Mouse (Mus musculus): ENCODE results near the gene Snx13. TPM values are rescaled to one million over a fixed set of nuclear protein-coding genes. Genes with fewer than 3 reads are reported as not detected.

Snx13 gene
- polyA plus RNA-seq (2015; fragmentation: Nextera tagmentation; extraction: Ambion mirVana), result 27.4 and 28.0 TPM in 2 replicates

GRCm38 (mm10) chr12:35046999-35047319 lies at the start of gene Snx13:
Gene Snx13 (plus strand): TSS chr12:35047186.
- peak within 1 kb of the TSS; percentile 83 for H3K4me3 ChIP-seq

GRCm38 (mm10) chr12:34997597-34998182 lies 49.3 kb upstream of the Snx13 start:
- Histone ChIP-seq H3K9me3 (no peaks in the 10 kb centered on the region), H3K27me3 (no peaks in the 10 kb centered on the region), H3K4me1 (no peaks in the 10 kb centered on the region), H3K27ac (no peak overlapping the region), H3K4me2 (no peak overlapping the region), H3K4me3 (no peak overlapping the region), H3K36me3 (no peaks in the 10 kb centered on the region), H3K9ac (no peak overlapping the region)
- ATAC-seq (ENCODE audit: insufficient number of reproducible peaks, low FRiP score, low TSS enrichment, low read depth), result no peak
- WGBS, result 84% methylated on average over 3 of the region's 3 CpGs

More at GRCm38 (mm10) chr12:35046999-35047319, at the start of gene Snx13:
- WGBS, result under 1% methylated on average over 51 of the region's 51 CpGs
- H3K4me1 ChIP-seq, result peaks cover 6% of the 10 kb centered on the region
- H3K9me3 ChIP-seq, result no peaks in the 10 kb centered on the region
- peak within 1 kb of the TSS; percentile 95 for H3K27ac ChIP-seq
- peak within 1 kb of the TSS; percentile 88 for H3K9ac ChIP-seq
- H3K36me3 ChIP-seq, result no peaks in the 10 kb centered on the region
- H3K4me2 ChIP-seq, result peak within 1 kb of the TSS; percentile 71
- ATAC-seq (ENCODE audit: insufficient number of reproducible peaks, low FRiP score, low TSS enrichment, low read depth), result peak; percentile 97
- no peaks in the 10 kb centered on the region for H3K27me3 ChIP-seq

GRCm38 (mm10) chr12:34998778-34999467 lies 48.1 kb upstream of the Snx13 start:
- Histone ChIP-seq H3K27me3 (no peaks in the 10 kb centered on the region), H3K27ac (no peak overlapping the region), H3K36me3 (no peaks in the 10 kb centered on the region), H3K9me3 (no peaks in the 10 kb centered on the region), H3K4me1 (no peaks in the 10 kb centered on the region), H3K4me3 (no peak overlapping the region), H3K4me2 (no peak overlapping the region), H3K9ac (no peak overlapping the region)
- WGBS, result 68% methylated on average over 12 of the region's 12 CpGs
- no peak for ATAC-seq (ENCODE audit: insufficient number of reproducible peaks, low FRiP score, low TSS enrichment, low read depth)

DNA sequence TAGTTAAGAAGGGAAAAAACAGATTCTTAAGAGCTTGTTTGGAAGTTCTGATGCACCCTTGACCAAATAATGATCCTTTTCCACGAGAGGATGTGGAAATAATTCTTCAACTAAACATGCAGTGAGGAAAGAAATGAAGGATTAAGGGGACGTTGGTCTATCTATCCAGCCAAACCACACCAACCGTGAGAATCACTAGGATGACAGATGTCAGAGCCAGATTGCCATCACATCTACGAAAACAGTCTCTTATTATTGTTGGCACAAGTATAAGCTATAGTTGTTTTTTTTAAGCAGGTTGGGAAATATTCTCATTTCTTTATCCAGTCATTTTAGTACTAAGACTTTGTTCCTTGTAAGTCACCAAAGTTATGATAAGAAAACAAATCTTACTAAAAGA lies 46.7 kb upstream of the Snx13 start:
- WGBS, result 67% methylated on average over 4 of the region's 4 CpGs
- H3K36me3 ChIP-seq, result no peaks in the 10 kb centered on the region
- no peaks in the 10 kb centered on the region for H3K9me3 ChIP-seq
- no peak overlapping the region for H3K4me3 ChIP-seq
- no peak overlapping the region for H3K4me2 ChIP-seq
- no peaks in the 10 kb centered on the region for H3K27me3 ChIP-seq
- no peaks in the 10 kb centered on the region for H3K4me1 ChIP-seq
- no peak overlapping the region for H3K27ac ChIP-seq
- no peak for ATAC-seq (ENCODE audit: insufficient number of reproducible peaks, low FRiP score, low TSS enrichment, low read depth)
- H3K9ac ChIP-seq, result no peak overlapping the region

DNA sequence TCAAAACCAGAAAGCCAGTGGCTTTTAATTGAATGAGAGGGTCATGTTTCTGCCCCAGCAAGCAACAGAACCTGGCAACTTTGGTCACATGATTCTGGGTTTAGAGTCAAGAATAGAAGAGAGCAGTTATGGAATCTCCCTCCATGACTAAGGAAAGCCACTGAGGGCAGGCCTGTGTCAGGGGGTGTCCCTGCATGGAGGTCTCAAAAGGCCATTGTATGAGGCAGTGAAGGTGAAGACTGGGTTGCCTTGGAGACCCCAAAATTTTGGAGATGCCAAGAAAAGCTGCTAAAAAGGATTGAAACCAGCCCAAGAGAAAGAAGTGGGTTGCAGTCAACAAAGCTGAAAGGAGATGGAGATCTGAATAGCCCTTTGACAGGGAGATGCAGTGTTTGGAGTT lies 41.2 kb upstream of the Snx13 start:
- Histone ChIP-seq H3K9me3 (no peaks in the 10 kb centered on the region), H3K27ac (no peak overlapping the region), H3K9ac (no peak overlapping the region), H3K27me3 (no peaks in the 10 kb centered on the region), H3K4me3 (no peak overlapping the region), H3K4me1 (no peaks in the 10 kb centered on the region), H3K36me3 (no peaks in the 10 kb centered on the region), H3K4me2 (no peak overlapping the region)
- no peak for ATAC-seq (ENCODE audit: insufficient number of reproducible peaks, low FRiP score, low TSS enrichment, low read depth)

GRCm38 (mm10) chr12:35007851-35008250 lies 39.1 kb upstream of the Snx13 start:
- Histone ChIP-seq H3K36me3 (no peaks in the 10 kb centered on the region), H3K27ac (no peak overlapping the region), H3K4me2 (no peak overlapping the region), H3K27me3 (no peaks in the 10 kb centered on the region), H3K9ac (no peak overlapping the region), H3K4me3 (no peak overlapping the region), H3K9me3 (no peaks in the 10 kb centered on the region), H3K4me1 (no peaks in the 10 kb centered on the region)
- 85% methylated on average over 1 of the region's 1 CpGs for WGBS
- no peak for ATAC-seq (ENCODE audit: insufficient number of reproducible peaks, low FRiP score, low TSS enrichment, low read depth)

GRCm38 (mm10) chr12:35008340-35009137 lies 38.4 kb upstream of the Snx13 start:
- H3K36me3 ChIP-seq, result no peaks in the 10 kb centered on the region
- 62% methylated on average over 11 of the region's 11 CpGs for WGBS
- H3K9me3 ChIP-seq, result no peaks in the 10 kb centered on the region
- H3K27ac ChIP-seq, result no peak overlapping the region
- no peak overlapping the region for H3K4me2 ChIP-seq
- no peaks in the 10 kb centered on the region for H3K4me1 ChIP-seq
- H3K27me3 ChIP-seq, result no peaks in the 10 kb centered on the region
- no peak for ATAC-seq (ENCODE audit: insufficient number of reproducible peaks, low FRiP score, low TSS enrichment, low read depth)
- no peak overlapping the region for H3K9ac ChIP-seq
- H3K4me3 ChIP-seq, result no peak overlapping the region

DNA sequence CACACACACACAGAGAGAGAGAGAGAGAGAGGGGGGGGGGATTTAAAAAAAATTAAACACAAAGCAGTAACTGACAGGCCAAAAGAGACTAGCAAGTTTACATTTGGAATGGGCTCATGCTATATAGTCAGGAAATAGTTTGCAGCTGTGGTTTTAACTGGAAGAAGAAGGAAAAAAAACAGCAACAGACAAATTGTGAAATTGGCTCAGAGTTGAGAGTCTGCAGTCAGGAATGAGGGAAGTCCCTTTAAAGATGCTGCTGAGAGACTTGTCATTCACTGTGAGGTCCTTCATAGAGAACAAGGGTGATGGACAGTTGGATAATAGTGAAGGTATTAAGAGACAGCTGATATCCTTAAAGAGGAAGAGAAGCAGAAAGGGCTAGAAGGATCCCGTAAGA lies 35.5 kb upstream of the Snx13 start:
- no peak overlapping the region for H3K27ac ChIP-seq
- no peak overlapping the region for H3K9ac ChIP-seq
- WGBS, result 48% methylated on average over 1 of the region's 1 CpGs
- H3K4me1 ChIP-seq, result no peaks in the 10 kb centered on the region
- H3K36me3 ChIP-seq, result no peaks in the 10 kb centered on the region
- no peak overlapping the region for H3K4me3 ChIP-seq
- no peak for ATAC-seq (ENCODE audit: insufficient number of reproducible peaks, low FRiP score, low TSS enrichment, low read depth)
- no peak overlapping the region for H3K4me2 ChIP-seq
- no peaks in the 10 kb centered on the region for H3K9me3 ChIP-seq
- no peaks in the 10 kb centered on the region for H3K27me3 ChIP-seq

DNA sequence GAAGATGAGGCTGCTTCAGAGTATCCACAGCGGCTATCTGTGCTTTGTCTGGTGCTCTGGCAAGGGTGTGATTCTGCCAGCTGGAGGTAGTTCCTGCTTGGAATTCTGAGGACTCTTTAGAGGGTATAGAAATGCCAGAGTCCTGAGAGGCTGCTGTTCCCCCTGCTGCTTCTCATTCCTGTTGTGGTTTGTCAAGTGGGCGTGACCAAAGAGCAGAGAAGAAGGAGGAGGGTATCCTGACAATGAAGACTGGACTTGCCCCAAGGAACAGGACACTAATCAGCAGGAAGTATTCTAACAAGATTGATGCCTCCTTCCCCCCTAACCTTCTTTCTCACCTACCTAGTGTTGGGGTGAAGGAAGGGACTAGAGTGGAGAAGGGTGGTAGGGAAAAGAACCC lies 33.0 kb upstream of the Snx13 start:
- Histone ChIP-seq H3K9ac (no peak overlapping the region), H3K9me3 (no peaks in the 10 kb centered on the region), H3K4me2 (no peak overlapping the region), H3K27me3 (no peaks in the 10 kb centered on the region), H3K4me1 (no peaks in the 10 kb centered on the region), H3K36me3 (no peaks in the 10 kb centered on the region), H3K27ac (no peak overlapping the region), H3K4me3 (no peak overlapping the region)
- ATAC-seq (ENCODE audit: insufficient number of reproducible peaks, low FRiP score, low TSS enrichment, low read depth), result no peak
- 68% methylated on average over 2 of the region's 2 CpGs for WGBS

DNA sequence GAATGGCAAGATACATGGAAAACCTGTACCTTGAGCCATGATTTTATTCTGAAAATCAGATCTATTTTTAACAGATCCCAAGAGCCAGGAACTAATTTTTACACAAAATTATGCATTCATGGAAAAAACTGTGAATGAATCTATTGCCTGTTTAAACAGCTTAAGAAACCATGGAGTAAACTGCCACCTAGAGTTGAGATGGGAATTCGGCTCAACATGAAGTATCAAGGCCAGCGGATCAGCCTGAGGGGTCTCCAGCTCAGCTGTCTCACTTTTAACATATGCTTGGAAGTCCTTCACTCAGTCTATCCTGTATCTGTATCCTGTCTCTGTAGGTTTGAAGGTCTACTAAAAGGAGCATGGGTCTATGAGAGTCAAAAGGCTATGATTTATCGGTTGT lies 30.9 kb upstream of the Snx13 start:
- Histone ChIP-seq H3K4me1 (no peaks in the 10 kb centered on the region), H3K4me2 (no peak overlapping the region), H3K27me3 (no peaks in the 10 kb centered on the region), H3K9me3 (no peaks in the 10 kb centered on the region), H3K36me3 (no peaks in the 10 kb centered on the region), H3K4me3 (no peak overlapping the region), H3K27ac (no peak overlapping the region), H3K9ac (no peak overlapping the region)
- WGBS, result 51% methylated on average over 3 of the region's 3 CpGs
- no peak for ATAC-seq (ENCODE audit: insufficient number of reproducible peaks, low FRiP score, low TSS enrichment, low read depth)

- no peaks in the 10 kb centered on the region for H3K27me3 ChIP-seq
- H3K9ac ChIP-seq, result no peak overlapping the region
- no peak overlapping the region for H3K4me3 ChIP-seq
- no peak for ATAC-seq (ENCODE audit: insufficient number of reproducible peaks, low FRiP score, low TSS enrichment, low read depth)
- H3K36me3 ChIP-seq, result no peaks in the 10 kb centered on the region
- WGBS, result 71% methylated on average over 9 of the region's 9 CpGs
- H3K9me3 ChIP-seq, result no peaks in the 10 kb centered on the region
- H3K4me1 ChIP-seq, result no peaks in the 10 kb centered on the region
- H3K4me2 ChIP-seq, result no peak overlapping the region
- H3K27ac ChIP-seq, result no peak overlapping the region
Measured at GRCm38 (mm10) chr12:35016481-35017250, 30.3 kb upstream of the Snx13 start.
